Mouse (Mus musculus) stomach, embryonic 15.5 days (tissue): ENCODE measurements around the gene Lypd4. TPM values are rescaled to one million over a fixed set of nuclear protein-coding genes. Genes with fewer than 3 reads are reported as not detected.
A peak's percentile ranks its signal among the peaks of the same experiment; 100 is the strongest.

Experiments
- ATAC-seq: fragments of 200-750 bp; cut with Nextera tagmentation; 2 replicates; pipeline ENCODE4 v1.8.0; 2017; ENCODE audit warnings: low read depth, moderate number of reproducible peaks, moderate TSS enrichment; ENCODE audit not compliant: insufficient read depth, low FRiP score
- H3K27ac ChIP-seq: fragments of 300-500 bp; sonication (generic); 2 replicates; pipeline ENCODE4 v1.5.1; 2015; ENCODE audit warnings: mild to moderate bottlenecking, inconsistent platforms
- H3K27me3 ChIP-seq: fragments of 300-500 bp; sonication (generic); replicated peaks from 2 replicates; pipeline ENCODE4 v1.6.1; 2015; ENCODE audit warnings: inconsistent platforms
- H3K36me3 ChIP-seq: fragments of 300-500 bp; sonication (generic); 2 replicates; pipeline ENCODE4 v1.6.1; 2015; ENCODE audit warnings: inconsistent platforms
- H3K4me1 ChIP-seq: fragments of 300-500 bp; sonication (generic); 2 replicates; pipeline ENCODE4 v1.6.1; 2015; ENCODE audit warnings: inconsistent platforms
- H3K4me2 ChIP-seq: fragments of 300-500 bp; sonication (generic); 2 replicates; pipeline ENCODE4 v1.6.1; 2015; ENCODE audit warnings: mild to moderate bottlenecking, inconsistent platforms
- H3K4me3 ChIP-seq: fragments of 300-500 bp; sonication (generic); replicated peaks from 2 replicates; pipeline ENCODE4 v1.5.1; 2015; ENCODE audit warnings: inconsistent platforms
- H3K9ac ChIP-seq: fragments of 300-500 bp; sonication (generic); 2 replicates; pipeline ENCODE4 v1.6.1; 2015; ENCODE audit warnings: inconsistent platforms
- H3K9me3 ChIP-seq: fragments of 300-500 bp; sonication (generic); 2 replicates; pipeline ENCODE4 v1.6.1; 2016; ENCODE audit warnings: inconsistent platforms
- WGBS: fragments of 180-500 bp; shearing (Covaris S2); methylation state at CpG from one replicate; pipeline ENCODE4 v1.1.7; 2015; 5-methylcytosine and 5-hydroxymethylcytosine counted together
- polyA plus RNA-seq: library from polyadenylated mRNA; unstranded; fragments of >200 nt; fragmentation: Nextera tagmentation; extraction: Ambion mirVana; gene quantifications from 2 replicates; pipeline ENCODE4 v1.2.1, GENCODE M21; 2015

Gene Lypd4
- polyA plus RNA-seq: not detected in 2 replicates

GRCm38 (mm10) chr7:24869532-24870165, at the start of gene Lypd4, which contains the start of gene Dmrtc2:
TSS of gene Lypd4 (minus strand) at chr7:24869941.
TSS of gene Dmrtc2 (plus strand) at chr7:24870057.
- Histone ChIP-seq H3K27ac (no peak within 1 kb of the TSS), H3K36me3 (no peaks in the 10 kb centered on the region), H3K9ac (no peak within 1 kb of the TSS), H3K4me3 (no peak within 1 kb of the TSS), H3K4me1 (no peaks in the 10 kb centered on the region), H3K9me3 (no peaks in the 10 kb centered on the region), H3K27me3 (0 out of 2 replicates have a peak, but pooled peaks cover 7% of the 10 kb centered on the region), H3K4me2 (no peak within 1 kb of the TSS)
- 46% methylated on average over 41 of the region's 41 CpGs for WGBS
- ATAC-seq: no peak

DNA sequence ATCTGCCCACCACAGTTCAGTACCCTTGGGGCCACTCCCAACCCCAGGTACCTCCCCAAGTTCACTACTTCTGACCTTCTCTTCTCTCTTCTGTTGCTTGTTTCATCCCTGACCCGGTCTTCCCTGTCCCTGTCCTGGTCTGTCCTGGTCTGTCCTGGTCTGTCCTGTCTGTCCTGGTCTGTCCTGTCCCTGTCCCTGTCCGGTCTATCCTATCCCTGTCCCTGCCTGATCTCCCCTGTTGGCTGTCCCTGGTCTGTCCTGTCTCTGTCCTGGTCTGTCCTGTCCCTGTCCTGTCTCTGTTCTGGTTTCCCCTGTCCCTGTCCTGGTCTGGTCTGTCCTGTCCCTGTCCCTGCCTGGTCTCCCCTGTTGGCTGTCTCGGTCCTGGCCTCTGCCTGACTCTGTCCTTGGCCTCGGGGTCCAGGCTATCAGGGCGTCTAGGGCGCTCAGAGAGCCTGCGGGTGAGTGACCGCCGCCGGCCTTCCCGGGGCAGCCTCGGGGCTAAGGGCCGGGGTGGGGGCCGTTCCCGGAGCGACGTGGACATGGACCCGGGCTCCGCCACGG, 49.1 kb upstream of the Lypd4 start:
- no peaks in the 10 kb centered on the region for H3K27me3 ChIP-seq
- ATAC-seq: peak; percentile 4; the same call in 1 of the 2 replicates
- no peaks in the 10 kb centered on the region for H3K9me3 ChIP-seq
- no peak overlapping the region for H3K9ac ChIP-seq
- H3K4me1 ChIP-seq: no peaks in the 10 kb centered on the region
- WGBS: 88% methylated on average over 20 of the region's 20 CpGs
- peaks cover 59% of the 10 kb centered on the region for H3K36me3 ChIP-seq
- no peak overlapping the region for H3K27ac ChIP-seq
- H3K4me3 ChIP-seq: no peak overlapping the region
- H3K4me2 ChIP-seq: no peak overlapping the region

DNA sequence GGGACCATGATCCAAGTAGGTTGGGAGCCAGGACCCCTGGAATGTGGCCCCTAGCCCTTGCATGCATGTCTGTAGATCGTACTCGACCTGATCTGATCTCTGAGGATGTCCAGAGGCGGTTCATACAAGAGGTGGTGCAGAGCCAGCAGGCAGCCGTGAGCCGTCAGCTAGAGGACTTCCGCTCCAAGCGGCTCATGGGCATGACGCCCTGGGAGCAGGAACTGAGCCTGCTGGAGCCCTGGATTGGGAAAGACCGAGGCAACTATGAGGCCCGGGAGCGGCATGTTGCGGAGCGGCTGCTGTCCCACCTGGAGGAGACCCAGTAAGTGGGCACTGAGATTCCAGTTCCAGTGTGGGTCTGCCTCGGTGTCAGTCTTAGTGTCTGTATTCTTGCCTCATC, 42.7 kb upstream of the Lypd4 start:
- H3K36me3 ChIP-seq: peaks cover 54% of the 10 kb centered on the region
- 88% methylated on average over 14 of the region's 14 CpGs for WGBS

GRCm38 (mm10) chr7:24907211-24907748, 37.5 kb upstream of the Lypd4 start:
- no peaks in the 10 kb centered on the region for H3K9me3 ChIP-seq
- peaks cover 33% of the 10 kb centered on the region for H3K4me1 ChIP-seq
- H3K9ac ChIP-seq: no peak overlapping the region
- H3K36me3 ChIP-seq: peaks cover 31% of the 10 kb centered on the region
- peak overlapping the region; percentile 44; the same call in 1 of the 2 replicates for H3K27ac ChIP-seq
- H3K4me2 ChIP-seq: peak overlapping the region; percentile 29
- no peak overlapping the region for H3K4me3 ChIP-seq
- no peaks in the 10 kb centered on the region for H3K27me3 ChIP-seq
- WGBS: 30% methylated on average over 13 of the region's 13 CpGs
- ATAC-seq: peak; percentile 17; the same call in 1 of the 2 replicates

More for the DNA sequence above, 42.7 kb upstream of the Lypd4 start:
- Histone ChIP-seq H3K4me2 (no peak overlapping the region), H3K9me3 (no peaks in the 10 kb centered on the region), H3K4me1 (peaks cover 4% of the 10 kb centered on the region; the same call in 1 of the 2 replicates), H3K4me3 (no peak overlapping the region), H3K9ac (no peak overlapping the region), H3K27me3 (no peaks in the 10 kb centered on the region), H3K27ac (no peak overlapping the region)
- ATAC-seq: no peak

DNA sequence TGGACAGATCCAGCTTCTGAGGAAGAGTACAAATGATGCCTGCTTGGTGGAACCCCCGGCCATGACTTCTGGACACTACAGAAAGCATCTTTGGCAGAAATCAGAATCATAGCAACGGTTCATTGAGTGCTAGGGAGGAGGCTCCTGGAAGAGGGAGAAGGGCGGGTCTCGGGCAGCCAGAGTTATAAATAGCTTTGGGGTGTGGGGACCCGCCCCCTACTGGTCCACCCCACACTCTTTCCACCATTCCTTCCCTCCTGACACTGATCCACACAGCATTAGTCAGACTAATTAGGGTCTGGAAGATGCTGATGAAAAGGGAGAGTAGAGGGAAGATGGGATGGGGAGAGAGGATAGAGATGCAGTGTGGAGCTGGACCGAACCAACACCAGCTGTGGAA, 36.8 kb upstream of the Lypd4 start:
- peaks cover 23% of the 10 kb centered on the region for H3K36me3 ChIP-seq
- H3K9ac ChIP-seq: no peak overlapping the region
- H3K27me3 ChIP-seq: no peaks in the 10 kb centered on the region
- ATAC-seq: no peak
- no peak overlapping the region for H3K4me2 ChIP-seq
- H3K4me1 ChIP-seq: peaks cover 33% of the 10 kb centered on the region
- WGBS: 28% methylated on average over 6 of the region's 6 CpGs
- H3K9me3 ChIP-seq: no peaks in the 10 kb centered on the region
- peak overlapping the region; percentile 44; the same call in 1 of the 2 replicates for H3K27ac ChIP-seq
- H3K4me3 ChIP-seq: no peak overlapping the region

DNA sequence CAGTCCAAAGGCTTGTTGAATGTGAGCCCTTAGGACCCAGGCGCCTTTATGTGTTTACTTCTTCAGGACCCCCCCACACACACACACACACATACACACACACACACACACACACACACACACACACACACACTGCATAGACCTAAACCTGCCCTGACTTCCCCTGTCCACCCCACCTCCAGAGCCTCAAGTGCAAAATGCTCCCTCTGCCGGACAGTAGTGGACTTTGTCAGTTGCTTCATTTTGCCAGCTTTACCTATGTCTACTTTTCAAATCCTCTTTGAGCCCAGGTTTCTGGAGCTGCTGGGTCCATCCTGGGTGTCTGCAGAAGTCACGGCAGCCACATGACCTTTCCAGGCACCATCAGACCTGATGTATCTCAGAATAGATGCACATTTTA, 35.2 kb upstream of the Lypd4 start:
- 16% methylated on average over 3 of the region's 3 CpGs for WGBS
- peak overlapping the region; percentile 78 for H3K4me3 ChIP-seq
- ATAC-seq: no peak
- H3K27me3 ChIP-seq: no peaks in the 10 kb centered on the region
- peaks cover 14% of the 10 kb centered on the region; the same call in 1 of the 2 replicates for H3K36me3 ChIP-seq
- peak overlapping the region; percentile 76 for H3K4me2 ChIP-seq
- H3K27ac ChIP-seq: peak overlapping the region; percentile 82
- H3K4me1 ChIP-seq: peaks cover 33% of the 10 kb centered on the region
- H3K9ac ChIP-seq: 0 out of 2 replicates have a peak overlapping the region, but pooled peaks have one; percentile 71
- no peaks in the 10 kb centered on the region for H3K9me3 ChIP-seq

GRCm38 (mm10) chr7:24904070-24904483, 34.3 kb upstream of the Lypd4 start:
- Histone ChIP-seq H3K4me1 (peaks cover 33% of the 10 kb centered on the region), H3K9me3 (no peaks in the 10 kb centered on the region), H3K4me3 (peak overlapping the region; percentile 78), H3K27ac (peak overlapping the region; percentile 93), H3K9ac (peak overlapping the region; percentile 71), H3K36me3 (peaks cover 11% of the 10 kb centered on the region; the same call in 1 of the 2 replicates), H3K4me2 (peak overlapping the region; percentile 76), H3K27me3 (no peaks in the 10 kb centered on the region)
- under 1% methylated on average over 30 of the region's 30 CpGs for WGBS
- peak; percentile 96 for ATAC-seq

GRCm38 (mm10) chr7:24903444-24903825, 33.7 kb upstream of the Lypd4 start:
- H3K9me3 ChIP-seq: no peaks in the 10 kb centered on the region
- H3K4me3 ChIP-seq: peak overlapping the region; percentile 78
- peaks cover 33% of the 10 kb centered on the region for H3K4me1 ChIP-seq
- 18% methylated on average over 10 of the region's 10 CpGs for WGBS
- ATAC-seq: no peak
- H3K9ac ChIP-seq: peak overlapping the region; percentile 34; the same call in 1 of the 2 replicates
- peak overlapping the region; percentile 93 for H3K27ac ChIP-seq
- no peaks in the 10 kb centered on the region for H3K27me3 ChIP-seq
- peaks cover 5% of the 10 kb centered on the region; the same call in 1 of the 2 replicates for H3K36me3 ChIP-seq
- H3K4me2 ChIP-seq: peak overlapping the region; percentile 76

GRCm38 (mm10) chr7:24902630-24903443, 33.1 kb upstream of the Lypd4 start, which contains the start of gene Arhgef1:
TSS of gene Arhgef1 (plus strand) at chr7:24902912.
- Histone ChIP-seq H3K9ac (peak within 1 kb of the TSS; percentile 57), H3K27me3 (no peaks in the 10 kb centered on the region), H3K9me3 (no peaks in the 10 kb centered on the region), H3K4me1 (peaks cover 33% of the 10 kb centered on the region), H3K36me3 (no peaks in the 10 kb centered on the region; the same call in 1 of the 2 replicates), H3K4me3 (peak within 1 kb of the TSS; percentile 78), H3K27ac (peak within 1 kb of the TSS; percentile 93), H3K4me2 (peak within 1 kb of the TSS; percentile 76)
- 3% methylated on average over 65 of the region's 68 CpGs for WGBS
- ATAC-seq: no peak; the same call in 1 of the 2 replicates

- Histone ChIP-seq H3K27ac (peak overlapping the region; percentile 93), H3K9ac (peak overlapping the region; percentile 57), H3K36me3 (no peaks in the 10 kb centered on the region; the same call in 1 of the 2 replicates), H3K9me3 (no peaks in the 10 kb centered on the region), H3K4me1 (peaks cover 27% of the 10 kb centered on the region), H3K27me3 (no peaks in the 10 kb centered on the region), H3K4me3 (peak overlapping the region; percentile 78), H3K4me2 (peak overlapping the region; percentile 76)
- ATAC-seq: no peak
- 49% methylated on average over 2 of the region's 2 CpGs for WGBS
Observed at GRCm38 (mm10) chr7:24902264-24902629, 32.5 kb upstream of the Lypd4 start.

- Histone ChIP-seq H3K9ac (no peak overlapping the region), H3K27ac (peak overlapping the region; percentile 93; the same call in 1 of the 2 replicates), H3K9me3 (no peaks in the 10 kb centered on the region), H3K4me3 (peak overlapping the region; percentile 78; the same call in 1 of the 2 replicates), H3K4me1 (peaks cover 23% of the 10 kb centered on the region), H3K27me3 (no peaks in the 10 kb centered on the region), H3K36me3 (no peaks in the 10 kb centered on the region; the same call in 1 of the 2 replicates), H3K4me2 (peak overlapping the region; percentile 76)
- 35% methylated on average over 1 of the region's 1 CpGs for WGBS
- no peak for ATAC-seq
Observed at GRCm38 (mm10) chr7:24901842-24902241, 32.1 kb upstream of the Lypd4 start.
